Mouse (Mus musculus) heart, postnatal 0 days (tissue): Measurements from ENCODE around the gene Adap2. TPM values are rescaled to one million over a fixed set of nuclear protein-coding genes. Genes with fewer than 3 reads are reported as not detected.
"Not testable (repeated sequence)": the region's sequence is repeated elsewhere in the genome, so short reads cannot be mapped to it uniquely, and the experiment has no call there.

Experiments
- ATAC-seq: fragments of 200-750 bp; cut with Nextera tagmentation; 2 replicates; pipeline ENCODE4 v1.8.0; 2017; ENCODE audit warnings: low read depth, moderate number of reproducible peaks, moderate library complexity; ENCODE audit not compliant: insufficient read depth
- DNase-seq: peaks from one replicate; pipeline ENCODE4 v3.0.0-alpha.2; 2016; ENCODE audit warnings: low spot score
- H3K27ac ChIP-seq: fragments of 300-500 bp; sonication (generic); 2 replicates; pipeline ENCODE4 v1.5.1; 2014; ENCODE audit warnings: low read depth, mild to moderate bottlenecking
- H3K27me3 ChIP-seq: fragments of 300-500 bp; sonication (generic); 2 replicates; pipeline ENCODE4 v1.6.1; 2014; ENCODE audit warnings: low read length, mixed read lengths; ENCODE audit not compliant: control insufficient read depth, insufficient read depth
- H3K36me3 ChIP-seq: fragments of 300-500 bp; sonication (generic); replicated peaks from 2 replicates; pipeline ENCODE4 v1.6.1; 2014; ENCODE audit warnings: low read length, mixed read lengths; ENCODE audit not compliant: control insufficient read depth, insufficient read depth
- H3K4me1 ChIP-seq: fragments of 300-500 bp; sonication (generic); 2 replicates; pipeline ENCODE4 v1.6.1; 2014; ENCODE audit warnings: antibody characterized with exemption; ENCODE audit not compliant: control insufficient read depth, insufficient read depth
- H3K4me2 ChIP-seq: fragments of 300-500 bp; sonication (generic); 2 replicates; pipeline ENCODE4 v1.6.1; 2014; ENCODE audit warnings: low read depth, mild to moderate bottlenecking, low read length, moderate library complexity
- H3K4me3 ChIP-seq: fragments of 300-500 bp; sonication (generic); 2 replicates; pipeline ENCODE4 v1.5.1; 2014; ENCODE audit warnings: low read depth, low read length
- H3K9ac ChIP-seq: fragments of 300-500 bp; sonication (generic); replicated peaks from 2 replicates; pipeline ENCODE4 v1.6.1; 2014; ENCODE audit warnings: low read depth, low read length, mixed read lengths
- H3K9me3 ChIP-seq: fragments of 300-500 bp; sonication (generic); replicated peaks from 2 replicates; pipeline ENCODE4 v1.6.1; 2016; ENCODE audit warnings: low read length; ENCODE audit not compliant: control insufficient read depth
- CTCF ChIP-seq: IDR thresholded peaks from 2 replicates; pipeline ENCODE4 v1.5.1; 2016; ENCODE audit warnings: antibody characterized with exemption, control low read depth, low read depth
- EP300 ChIP-seq: IDR thresholded peaks from 2 replicates; pipeline ENCODE4 v1.6.1; 2016; ENCODE audit warnings: antibody characterized with exemption, low read depth
- WGBS: fragments of 180-500 bp; shearing (Covaris S2); extraction: QIAGEN DNeasy Blood & Tissue Kit; methylation state at CpG from one replicate; pipeline ENCODE4 v1.1.7; 2014; 5-methylcytosine and 5-hydroxymethylcytosine counted together
- polyA plus RNA-seq: library from polyadenylated mRNA; unstranded; fragments of >200 nt; fragmentation: Nextera tagmentation; extraction: Ambion mirVana; gene quantifications from 2 replicates; pipeline ENCODE4 v1.2.1, GENCODE M21; 2015
- total RNA-seq: library from RNA; depleted of rRNA; stranded (reverse); fragments of >200 nt; gene quantifications from 2 replicates; pipeline ENCODE4 v1.2.3, GENCODE M21; 2014; ENCODE audit warnings: low replicate concordance

The Adap2 gene
- total and polyA plus RNA-seq, 2 experiments from 2014 or later = 3.0 to 20.0 TPM

GRCm38 (mm10) chr11:80145787-80146275 is 8.1 kb upstream of the Adap2 start:
- Histone ChIP-seq H3K4me3 (no peak overlapping the region), H3K27me3 (no peaks in the 10 kb centered on the region), H3K4me1 (peaks cover 6% of the 10 kb centered on the region; the same call in 1 of the 2 replicates), H3K9me3 (no peaks in the 10 kb centered on the region), H3K27ac (no peak overlapping the region; the same call in 1 of the 2 replicates), H3K36me3 (no peaks in the 10 kb centered on the region), H3K9ac (no peak overlapping the region), H3K4me2 (no peak overlapping the region)
- WGBS = 41% methylated on average over 10 of the region's 10 CpGs
- TF ChIP-seq EP300 (no peak), CTCF (no peak)
- ATAC-seq = no peak
- no peak for DNase-seq

DNA sequence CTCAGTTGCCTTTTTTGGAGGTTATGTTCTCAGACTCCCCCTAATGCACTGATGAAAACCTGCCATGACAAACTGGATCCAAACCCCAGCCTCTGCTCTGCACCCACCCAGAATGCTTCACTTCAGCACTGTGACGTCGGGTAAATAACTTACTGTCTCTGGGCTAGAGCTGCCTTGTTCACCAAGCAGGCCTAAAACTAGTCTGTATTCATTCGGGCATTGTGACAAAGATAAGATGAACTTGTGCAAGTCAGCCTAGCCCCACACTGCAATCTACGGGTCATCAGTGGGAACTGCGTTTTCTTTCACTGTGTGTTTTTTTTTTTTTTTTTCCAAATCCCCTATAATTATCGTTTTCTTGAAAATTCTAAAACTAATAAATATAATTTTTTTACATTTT is 6.2 kb upstream of the Adap2 start:
- no peak overlapping the region for H3K4me3 ChIP-seq
- no peak for ATAC-seq
- H3K9me3 ChIP-seq = no peaks in the 10 kb centered on the region
- TF ChIP-seq CTCF (no peak), EP300 (no peak)
- no peak for DNase-seq
- H3K27me3 ChIP-seq = no peaks in the 10 kb centered on the region
- H3K9ac ChIP-seq = no peak overlapping the region
- 58% methylated on average over 6 of the region's 6 CpGs for WGBS
- H3K4me1 ChIP-seq = peaks cover 3% of the 10 kb centered on the region; the same call in 1 of the 2 replicates
- no peaks in the 10 kb centered on the region for H3K36me3 ChIP-seq
- H3K4me2 ChIP-seq = no peak overlapping the region
- H3K27ac ChIP-seq = no peak overlapping the region

- no peak overlapping the region for H3K4me2 ChIP-seq
- H3K36me3 ChIP-seq = no peaks in the 10 kb centered on the region
- DNase-seq (peak; percentile 34), ATAC-seq (peak; percentile 75)
- no peaks in the 10 kb centered on the region for H3K27me3 ChIP-seq
- TF ChIP-seq EP300 (peak; percentile 53; the same call in 1 of the 2 replicates), CTCF (no peak)
- H3K9ac ChIP-seq = no peak overlapping the region
- no peaks in the 10 kb centered on the region for H3K4me1 ChIP-seq
- WGBS = 28% methylated on average over 1 of the region's 1 CpGs
- H3K9me3 ChIP-seq = no peaks in the 10 kb centered on the region
- no peak overlapping the region for H3K27ac ChIP-seq
- no peak overlapping the region for H3K4me3 ChIP-seq
Measured at GRCm38 (mm10) chr11:80148313-80148712, 5.6 kb upstream of the Adap2 start.

DNA sequence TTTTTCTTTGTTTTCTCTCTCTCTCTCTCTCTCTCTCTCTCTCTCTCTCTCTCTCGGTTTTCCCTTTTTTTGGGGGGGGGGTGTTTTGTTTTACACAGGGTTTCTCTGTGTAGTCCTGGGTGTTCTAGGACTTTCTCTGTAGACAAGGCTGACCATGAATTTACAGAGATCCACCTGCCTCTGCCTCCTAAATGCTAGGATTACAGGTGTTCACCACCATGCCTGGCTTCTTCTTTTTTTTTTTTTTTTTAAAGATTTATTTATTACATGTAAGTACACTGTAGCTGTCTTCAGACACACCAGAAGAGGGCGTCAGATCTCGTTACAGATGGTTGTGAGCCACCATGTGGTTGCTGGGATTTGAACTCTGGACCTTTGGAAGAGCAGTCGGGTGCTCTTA is 4.9 kb upstream of the Adap2 start:
- not testable (repeated sequence) for H3K4me2 ChIP-seq, H3K9ac ChIP-seq, ATAC-seq, H3K27me3 ChIP-seq, DNase-seq, H3K4me3 ChIP-seq, H3K9me3 ChIP-seq, H3K36me3 ChIP-seq, H3K4me1 ChIP-seq, H3K27ac ChIP-seq
- 35% methylated on average over 1 of the region's 4 CpGs for WGBS

GRCm38 (mm10) chr11:80149412-80150023 is 4.4 kb upstream of the Adap2 start:
- no peak overlapping the region for H3K27ac ChIP-seq
- DNase-seq (no peak), ATAC-seq (no peak)
- no peak overlapping the region for H3K4me2 ChIP-seq
- no peaks in the 10 kb centered on the region for H3K36me3 ChIP-seq
- peaks cover 6% of the 10 kb centered on the region for H3K27me3 ChIP-seq
- TF ChIP-seq CTCF = no peak
- TF ChIP-seq EP300 = no peak
- 77% methylated on average over 8 of the region's 8 CpGs for WGBS
- no peaks in the 10 kb centered on the region for H3K9me3 ChIP-seq
- no peaks in the 10 kb centered on the region for H3K4me1 ChIP-seq
- no peak overlapping the region for H3K4me3 ChIP-seq
- H3K9ac ChIP-seq = no peak overlapping the region

DNA sequence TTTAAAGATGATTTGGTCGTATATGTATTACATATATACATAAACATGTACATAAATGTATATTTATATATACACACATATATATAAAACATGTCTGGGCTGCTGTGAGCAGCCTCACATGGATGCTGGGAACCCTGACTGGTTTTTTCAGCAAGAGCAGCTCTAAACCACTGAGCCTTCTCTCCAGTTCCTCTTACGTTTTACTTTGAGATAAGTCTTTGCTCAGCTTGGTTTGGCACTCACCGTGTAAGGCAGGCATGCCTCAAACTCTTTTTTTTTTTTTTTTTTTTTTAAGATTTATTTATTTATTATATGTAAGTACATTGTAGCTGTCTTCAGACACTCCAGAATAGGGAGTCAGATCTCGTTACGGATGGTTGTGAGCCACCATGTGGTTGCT is 3.3 kb upstream of the Adap2 start:
- WGBS = 66% methylated on average over 5 of the region's 5 CpGs
- Histone ChIP-seq H3K4me2 (no peak overlapping the region), H3K4me3 (no peak overlapping the region), H3K4me1 (no peaks in the 10 kb centered on the region), H3K27ac (no peak overlapping the region), H3K36me3 (no peaks in the 10 kb centered on the region), H3K27me3 (peaks cover 11% of the 10 kb centered on the region), H3K9ac (no peak overlapping the region), H3K9me3 (no peaks in the 10 kb centered on the region)
- ATAC-seq = no peak
- TF ChIP-seq EP300 (no peak), CTCF (no peak)
- DNase-seq = no peak
